Mouse (Mus musculus) stomach, postnatal 0 days (tissue): ENCODE data around the gene Zfp687. TPM values are rescaled to one million over a fixed set of nuclear protein-coding genes. Genes with fewer than 3 reads are reported as not detected.

Experiments
- ATAC-seq: fragments of 200-750 bp; cut with Nextera tagmentation; 2 replicates; pipeline ENCODE4 v1.8.0; 2017; ENCODE audit not compliant: low FRiP score, low TSS enrichment
- DNase-seq: peaks from one replicate; pipeline ENCODE4 v3.0.0-alpha.2; 2016; ENCODE audit warnings: low spot score
- H3K27ac ChIP-seq: fragments of 300-500 bp; sonication (generic); replicated peaks from 2 replicates; pipeline ENCODE4 v1.5.1; 2014; ENCODE audit warnings: mild to moderate bottlenecking, control low read depth
- H3K27me3 ChIP-seq: fragments of 300-500 bp; sonication (generic); 2 replicates; pipeline ENCODE4 v1.6.1; 2014; ENCODE audit warnings: low read length; ENCODE audit not compliant: control insufficient read depth, insufficient read depth
- H3K36me3 ChIP-seq: fragments of 300-500 bp; sonication (generic); 2 replicates; pipeline ENCODE4 v1.6.1; 2014; ENCODE audit warnings: low read length, mixed read lengths; ENCODE audit not compliant: control insufficient read depth, insufficient read depth
- H3K4me1 ChIP-seq: fragments of 300-500 bp; sonication (generic); replicated peaks from 2 replicates; pipeline ENCODE4 v1.6.1; 2014; ENCODE audit warnings: antibody characterized with exemption; ENCODE audit not compliant: control insufficient read depth, insufficient read depth
- H3K4me2 ChIP-seq: fragments of 300-500 bp; sonication (generic); replicated peaks from 2 replicates; pipeline ENCODE4 v1.6.1; 2014; ENCODE audit warnings: low read depth, mild to moderate bottlenecking, control low read depth, moderate library complexity
- H3K4me3 ChIP-seq: fragments of 300-500 bp; sonication (generic); 2 replicates; pipeline ENCODE4 v1.5.1; 2014; ENCODE audit warnings: low read depth, low read length, control low read depth
- H3K9ac ChIP-seq: fragments of 300-500 bp; sonication (generic); 2 replicates; pipeline ENCODE4 v1.6.1; 2014; ENCODE audit warnings: mild to moderate bottlenecking, low read length, control low read depth, mixed read lengths
- H3K9me3 ChIP-seq: fragments of 300-500 bp; sonication (generic); 2 replicates; pipeline ENCODE4 v1.6.1; 2016; ENCODE audit warnings: low read length; ENCODE audit not compliant: control insufficient read depth
- CTCF ChIP-seq: IDR thresholded peaks from 2 replicates; pipeline ENCODE4 v1.5.1; 2016; ENCODE audit warnings: antibody characterized with exemption, low read depth, mild to moderate bottlenecking, moderate library complexity
- EP300 ChIP-seq: optimal IDR thresholded peaks from 2 replicates; pipeline ENCODE3; 2016; ENCODE audit warnings: antibody characterized with exemption
- WGBS: fragments of 180-500 bp; shearing (Covaris S2); extraction: QIAGEN DNeasy Blood & Tissue Kit; methylation state at CpG from one replicate; pipeline ENCODE4 v1.1.7; 2014; 5-methylcytosine and 5-hydroxymethylcytosine counted together
- polyA plus RNA-seq: library from polyadenylated mRNA; unstranded; fragments of >200 nt; fragmentation: Nextera tagmentation; extraction: Ambion mirVana; gene quantifications from 2 replicates; pipeline ENCODE4 v1.2.1, GENCODE M21; 2015

Zfp687 gene
- polyA plus RNA-seq, 1 experiment from 2014 or later = 8.2 TPM

- WGBS = 84% methylated on average over 11 of the region's 11 CpGs
- TF ChIP-seq CTCF (no peak), EP300 (no peak)
- Histone ChIP-seq H3K9me3 (no peaks in the 10 kb centered on the region), H3K36me3 (peaks cover 7% of the 10 kb centered on the region), H3K9ac (no peak overlapping the region), H3K4me3 (no peak overlapping the region), H3K27ac (no peak overlapping the region), H3K27me3 (no peaks in the 10 kb centered on the region), H3K4me1 (peaks cover 5% of the 10 kb centered on the region), H3K4me2 (no peak overlapping the region)
- ATAC-seq (no peak), DNase-seq (no peak)
These were observed 30.9 kb downstream of the Zfp687 start for GRCm38 (mm10) chr3:94984312-94984711.

- H3K4me1 ChIP-seq = 0 out of 2 replicates have a peak, but pooled peaks cover 2% of the 10 kb centered on the region
- no peaks in the 10 kb centered on the region for H3K9me3 ChIP-seq
- peak within 1 kb of the TSS; percentile 90 for H3K4me3 ChIP-seq
- H3K27me3 ChIP-seq = no peaks in the 10 kb centered on the region
- WGBS = under 1% methylated on average over 48 of the region's 57 CpGs
- DNase-seq = peak; percentile 96
- H3K27ac ChIP-seq = peak within 1 kb of the TSS; percentile 94
- no peak; the same call in none of the 2 replicates for TF ChIP-seq CTCF
- peak within 1 kb of the TSS; percentile 97 for H3K9ac ChIP-seq
- ATAC-seq = peak; percentile 94
- 0 out of 2 replicates have a peak, but pooled peaks cover 4% of the 10 kb centered on the region for H3K36me3 ChIP-seq
- peak within 1 kb of the TSS; percentile 68 for H3K4me2 ChIP-seq
These were observed 40.5 kb downstream of the Zfp687 start, which contains the start of gene Pi4kb for GRCm38 (mm10) chr3:94974528-94975422. Gene Pi4kb (plus strand): TSS chr3:94974731.

GRCm38 (mm10) chr3:94974026-94974527 is 41.2 kb downstream of the Zfp687 start:
- Histone ChIP-seq H3K9me3 (no peaks in the 10 kb centered on the region), H3K36me3 (0 out of 2 replicates have a peak, but pooled peaks cover 4% of the 10 kb centered on the region), H3K27me3 (no peaks in the 10 kb centered on the region), H3K4me3 (peak overlapping the region; percentile 90), H3K4me2 (peak overlapping the region; percentile 68), H3K9ac (peak overlapping the region; percentile 53), H3K27ac (0 out of 2 replicates have a peak overlapping the region, but pooled peaks have one; percentile 40), H3K4me1 (0 out of 2 replicates have a peak, but pooled peaks cover 2% of the 10 kb centered on the region)
- no peak for TF ChIP-seq EP300
- no peak for TF ChIP-seq CTCF
- no peak for DNase-seq
- WGBS = 16% methylated on average over 9 of the region's 9 CpGs
- ATAC-seq = no peak

GRCm38 (mm10) chr3:94973620-94974019 is 41.6 kb downstream of the Zfp687 start:
- Histone ChIP-seq H3K4me3 (no peak overlapping the region), H3K4me1 (0 out of 2 replicates have a peak, but pooled peaks cover 2% of the 10 kb centered on the region), H3K36me3 (0 out of 2 replicates have a peak, but pooled peaks cover 4% of the 10 kb centered on the region), H3K9ac (no peak overlapping the region), H3K27me3 (no peaks in the 10 kb centered on the region), H3K4me2 (no peak overlapping the region), H3K27ac (no peak overlapping the region), H3K9me3 (no peaks in the 10 kb centered on the region)
- 86% methylated on average over 5 of the region's 5 CpGs for WGBS
- TF ChIP-seq CTCF (no peak), EP300 (no peak)
- DNase-seq (no peak), ATAC-seq (no peak)

GRCm38 (mm10) chr3:94972552-94972951 is 42.7 kb downstream of the Zfp687 start:
- H3K4me2 ChIP-seq = no peak overlapping the region
- TF ChIP-seq CTCF = no peak
- no peak for TF ChIP-seq EP300
- H3K9me3 ChIP-seq = no peaks in the 10 kb centered on the region
- H3K4me1 ChIP-seq = 0 out of 2 replicates have a peak, but pooled peaks cover 2% of the 10 kb centered on the region
- no peak for DNase-seq
- H3K9ac ChIP-seq = no peak overlapping the region
- 75% methylated on average over 3 of the region's 3 CpGs for whole genome bisulfite sequencing
- ATAC-seq = no peak
- H3K27me3 ChIP-seq = no peaks in the 10 kb centered on the region
- 0 out of 2 replicates have a peak, but pooled peaks cover 2% of the 10 kb centered on the region for H3K36me3 ChIP-seq
- H3K27ac ChIP-seq = no peak overlapping the region
- H3K4me3 ChIP-seq = no peak overlapping the region
